Mouse (Mus musculus) cerebellum, adult 2 months (tissue): ENCODE measurements around the gene Ninj2.

Experiments used
- CTCF ChIP-seq: fragments of 200-500 bp; IDR thresholded peaks from 2 replicates; pipeline ENCODE4 v1.5.1; 2011; ENCODE audit warnings: low read depth, mild to moderate bottlenecking, control low read depth, low read length, moderate library complexity, borderline replicate concordance; ENCODE audit not compliant: insufficient read depth
- POLR2A ChIP-seq: fragments of 200-500 bp; IDR thresholded peaks from 2 replicates; pipeline ENCODE4 v1.6.1; 2011; ENCODE audit warnings: low read length, control low read depth, borderline replicate concordance; ENCODE audit not compliant: insufficient read depth

GRCm38 (mm10) chr6:120211536-120211935, 118.4 kb downstream of the Ninj2 start:
- no peak for TF ChIP-seq CTCF
- TF ChIP-seq POLR2A, result no peak
